Mouse (Mus musculus) monocyte, adult 5-6 weeks (primary cell): ENCODE data around the gene Gm20696. TPM values are rescaled to one million over a fixed set of nuclear protein-coding genes. Genes with fewer than 3 reads are reported as not detected.

ENCODE experiments used
- ATAC-seq: fragments of 153-309, 156-312 bp; replicated peaks from 2 replicates; pipeline ENCODE4 v1.8.0; 2017; ENCODE audit warnings: mild to moderate bottlenecking; ENCODE audit not compliant: low TSS enrichment, insufficient number of reproducible peaks, severe bottlenecking, poor library complexity, low FRiP score
- total RNA-seq: library from RNA; stranded (forward); fragments of 200-1000, 200-491, 200-594 nt; gene quantifications from 3 replicates; pipeline ENCODE4 v1.2.3, GENCODE M21; 2017

The Gm20696 gene
- total RNA-seq, 1 experiment from 2014 or later: 12.8 TPM

GRCm38 (mm10) chr6:99606079-99606478 is 60.5 kb downstream of the Gm20696 start:
- no peak for ATAC-seq

DNA sequence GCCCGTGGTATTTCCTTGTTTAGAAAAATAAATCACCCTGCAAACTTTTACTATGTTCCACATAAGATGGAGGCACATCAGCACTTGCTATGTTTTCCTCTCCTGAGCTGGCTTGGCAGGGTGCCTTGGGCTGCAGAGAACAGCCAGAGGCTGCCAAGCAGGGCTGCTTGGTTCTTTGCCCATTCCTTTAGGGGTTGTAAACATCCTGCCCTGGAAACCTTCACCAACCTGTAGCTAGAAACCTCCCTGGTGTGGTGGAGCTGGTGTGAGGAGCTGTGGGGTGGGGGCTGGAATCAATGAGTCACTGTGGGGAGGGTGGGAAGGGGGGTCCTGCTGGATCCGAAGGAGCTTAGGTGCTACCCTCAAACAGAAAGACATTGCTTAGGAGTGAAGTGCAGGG is 61.8 kb downstream of the Gm20696 start:
- no peak for ATAC-seq

DNA sequence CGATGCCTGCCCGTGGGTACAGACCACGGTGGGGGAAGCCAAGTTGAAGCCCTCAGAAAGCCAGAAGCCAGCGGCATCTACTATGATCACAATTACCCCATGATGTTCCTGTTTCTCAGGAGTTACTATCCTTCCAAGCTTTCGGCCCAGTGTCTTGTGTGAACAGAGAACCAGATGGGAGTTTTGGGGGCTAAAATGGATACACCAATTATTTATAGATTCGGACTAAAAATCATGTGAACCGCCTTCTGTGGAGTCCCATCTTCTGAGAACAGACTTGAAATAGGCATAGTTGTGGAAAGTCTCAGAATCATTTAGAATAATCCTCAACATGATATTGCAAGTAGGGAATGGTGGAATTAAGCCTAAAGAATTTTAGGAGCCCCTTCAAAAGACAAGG is 64.2 kb downstream of the Gm20696 start:
- ATAC-seq: no peak

GRCm38 (mm10) chr6:99600886-99601285 is 65.7 kb downstream of the Gm20696 start:
- no peak for ATAC-seq

DNA sequence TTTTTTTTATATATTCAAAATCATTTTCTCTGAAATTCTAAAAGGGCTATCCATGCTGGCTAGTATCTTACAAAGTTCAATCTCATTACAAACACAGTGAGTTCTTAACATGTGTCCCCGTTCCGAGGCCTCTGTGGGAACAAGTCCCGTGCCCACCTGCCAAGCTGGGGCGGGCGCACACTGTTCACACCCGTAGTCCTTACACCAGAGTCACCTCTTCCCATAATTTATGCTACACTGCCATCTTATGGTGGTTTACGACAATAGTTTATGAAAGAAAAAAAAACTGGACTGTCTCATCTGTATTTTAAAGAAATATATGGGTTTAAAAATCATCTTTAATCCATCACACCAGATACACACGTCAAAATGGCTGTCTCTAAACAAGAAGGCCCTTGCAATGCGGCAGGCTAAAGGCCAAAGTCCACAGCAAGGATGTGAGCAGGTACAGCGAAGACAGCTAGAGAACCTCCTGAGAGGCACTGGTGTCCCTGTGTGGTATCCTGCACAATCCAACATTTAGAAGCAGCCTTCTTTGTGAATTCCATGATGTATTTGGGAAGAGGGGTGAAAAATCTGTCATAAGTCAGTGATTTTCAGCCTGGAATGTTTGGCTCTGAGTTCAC is 66.3 kb downstream of the Gm20696 start:
- ATAC-seq: 0 out of 2 replicates have a peak, but pooled peaks have one; percentile 40

GRCm38 (mm10) chr6:99599651-99600050 is 66.9 kb downstream of the Gm20696 start:
- ATAC-seq: no peak

DNA sequence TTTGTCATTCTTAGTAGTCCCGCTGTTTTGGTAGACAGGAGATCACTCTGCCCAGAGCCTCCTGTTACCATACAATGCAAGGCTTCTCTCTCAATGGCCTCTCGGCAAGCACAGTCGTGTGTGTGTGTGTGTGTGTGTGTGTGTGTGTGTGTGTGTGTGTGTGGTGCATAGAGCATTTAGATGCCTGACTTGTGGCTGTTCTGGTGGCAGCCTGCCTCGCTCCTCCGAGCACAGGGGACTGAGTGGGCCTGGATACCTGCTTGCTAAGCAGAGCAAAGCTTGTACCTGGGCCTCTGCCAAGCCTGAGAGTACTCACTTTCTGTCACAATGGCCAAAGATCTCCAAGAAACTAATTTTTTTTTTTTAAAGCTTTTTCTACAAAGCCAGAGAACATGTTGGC is 67.4 kb downstream of the Gm20696 start:
- no peak for ATAC-seq

DNA sequence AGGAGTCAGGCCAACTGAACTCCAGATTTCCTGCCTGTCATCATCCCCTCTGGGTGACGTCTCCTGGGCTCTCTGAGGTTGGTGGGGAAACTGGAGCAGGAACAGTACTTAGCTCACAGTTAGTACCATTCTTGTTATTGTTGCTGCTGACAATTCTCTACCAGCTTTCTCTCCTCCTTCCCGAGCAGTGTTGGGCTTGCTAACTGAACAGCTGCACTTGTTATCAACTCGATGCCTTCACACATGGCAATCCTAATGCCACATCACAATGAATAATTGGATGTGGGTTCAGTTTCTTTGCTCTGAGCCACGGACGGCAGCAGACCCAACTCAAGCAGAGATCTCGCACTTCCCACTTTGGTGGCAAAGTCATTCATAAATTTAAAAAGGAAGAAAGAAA is 89.6 kb downstream of the Gm20696 start:
- no peak for ATAC-seq

- ATAC-seq: no peak
Measured at GRCm38 (mm10) chr6:99575633-99576032, 91.0 kb downstream of the Gm20696 start.

GRCm38 (mm10) chr6:99573343-99573742 is 93.3 kb downstream of the Gm20696 start:
- no peak for ATAC-seq

- no peak for ATAC-seq
Measured at GRCm38 (mm10) chr6:99572071-99572470, 94.5 kb downstream of the Gm20696 start.

DNA sequence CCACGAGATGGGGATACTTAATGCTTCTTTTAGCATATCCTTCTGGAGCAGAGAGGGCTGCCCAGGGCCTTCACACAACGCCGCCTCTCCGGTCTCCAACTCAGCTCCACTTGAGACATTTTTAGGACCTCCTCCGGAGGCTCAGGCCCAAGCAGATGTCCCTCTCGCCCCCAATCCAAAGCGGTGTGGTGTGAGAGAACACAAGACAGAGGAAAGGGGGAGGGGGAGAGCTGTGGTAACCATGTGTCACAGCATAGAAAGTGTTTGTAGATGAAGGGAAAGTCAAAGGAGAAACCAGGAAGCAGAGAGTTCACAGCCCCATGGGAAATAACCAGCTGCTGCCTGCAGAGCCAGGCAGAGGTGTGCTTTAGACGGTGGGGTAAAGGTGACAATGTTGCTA is 99.7 kb downstream of the Gm20696 start:
- ATAC-seq: no peak

- no peak for ATAC-seq
Measured at GRCm38 (mm10) chr6:99564766-99565165, 101.8 kb downstream of the Gm20696 start.

DNA sequence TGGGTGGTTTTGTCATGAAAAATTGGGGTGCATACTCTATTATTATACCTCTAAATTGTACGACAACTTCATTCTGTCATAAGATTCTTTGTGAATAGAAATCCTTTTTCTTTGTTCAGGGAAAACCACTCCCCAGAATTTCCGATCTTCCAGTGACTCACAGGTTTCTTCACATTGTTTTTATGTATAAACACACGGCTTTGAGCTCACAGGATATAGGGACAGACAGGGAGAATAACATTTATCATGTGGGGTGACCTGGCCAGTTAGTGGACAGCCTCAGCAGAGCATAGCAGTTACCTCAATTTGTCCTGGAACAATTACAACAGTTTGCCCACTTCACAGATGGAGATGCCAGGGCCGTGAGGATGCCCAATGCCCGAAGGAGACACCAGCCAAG is 109.6 kb downstream of the Gm20696 start:
- ATAC-seq: no peak

DNA sequence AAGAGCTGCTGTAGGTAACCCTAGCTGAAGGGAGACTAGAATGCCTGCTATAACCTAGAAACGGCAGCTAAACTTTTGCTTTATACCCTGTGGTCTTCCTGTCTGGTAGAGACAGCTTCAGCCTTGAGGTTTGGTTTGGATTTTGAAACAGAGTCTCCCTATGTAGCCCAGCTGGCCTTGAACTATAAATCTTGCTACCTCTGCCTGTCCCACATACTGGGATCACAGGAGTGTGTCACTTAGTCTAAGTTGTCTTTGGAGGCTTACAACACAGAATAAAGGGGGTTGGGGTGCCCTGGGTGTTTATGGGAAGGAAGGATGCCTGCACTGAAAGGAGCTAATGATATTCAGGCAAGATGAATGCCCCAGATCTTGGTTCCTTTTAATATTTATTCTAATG is 113.8 kb downstream of the Gm20696 start:
- ATAC-seq: no peak

- no peak for ATAC-seq
Measured at GRCm38 (mm10) chr6:99546416-99546815, 120.2 kb downstream of the Gm20696 start.

DNA sequence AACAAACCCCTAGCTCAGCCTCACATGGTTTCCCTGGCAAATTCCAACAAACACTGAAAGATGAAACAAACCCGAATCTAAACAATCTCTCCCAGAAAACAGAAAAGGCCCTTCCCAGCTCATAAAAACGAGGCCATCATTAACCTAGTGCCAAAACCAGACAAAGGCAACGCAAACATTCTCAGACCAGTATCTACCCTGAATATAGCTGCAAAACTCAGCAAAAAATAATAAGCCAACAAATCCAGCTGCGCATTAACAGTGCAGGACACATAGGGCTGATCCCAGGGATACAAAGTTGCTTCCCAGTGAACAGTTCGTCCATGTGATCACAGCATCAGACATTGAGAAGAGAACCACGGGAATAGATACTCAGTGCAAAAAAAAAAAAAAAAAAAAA is 121.2 kb downstream of the Gm20696 start:
- ATAC-seq: no peak

GRCm38 (mm10) chr6:99541105-99541504 is 125.5 kb downstream of the Gm20696 start:
- no peak for ATAC-seq

DNA sequence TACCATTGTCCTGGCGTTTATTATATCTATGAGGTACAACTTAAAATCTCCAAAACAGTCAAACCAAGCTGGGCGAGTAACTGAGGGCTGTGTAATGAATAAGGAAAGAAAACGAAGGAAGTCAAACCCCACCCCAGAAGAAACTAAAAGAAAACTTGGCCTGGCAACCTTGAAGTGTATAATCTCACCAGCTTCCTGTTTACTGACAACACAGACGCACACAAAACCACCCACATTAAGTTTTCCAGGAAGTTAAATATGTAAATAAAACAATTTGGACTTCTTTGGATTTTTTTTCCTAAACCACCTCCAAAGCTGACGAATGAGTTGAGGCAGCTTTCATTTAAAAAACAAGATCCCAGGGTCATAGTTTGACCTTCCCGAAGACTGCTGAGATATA is 125.9 kb downstream of the Gm20696 start:
- ATAC-seq: no peak

DNA sequence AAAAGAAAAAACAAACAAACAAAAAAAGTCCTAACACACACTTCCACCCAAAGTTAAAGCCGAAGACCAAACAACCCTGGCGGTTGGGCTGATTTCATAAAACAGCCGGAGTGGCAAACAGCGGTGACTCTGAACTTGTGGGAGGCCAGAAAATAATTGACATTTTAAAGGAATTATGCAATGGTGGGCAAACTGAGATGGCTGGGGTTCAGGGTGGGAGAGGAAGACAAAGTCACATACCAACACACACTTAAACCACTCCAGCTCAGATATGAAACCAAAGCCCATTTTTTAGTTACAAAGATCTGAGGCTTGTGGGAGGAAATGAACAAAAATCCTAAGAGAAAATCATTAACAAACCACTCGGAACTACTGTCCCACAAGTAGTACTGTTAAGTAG is 126.5 kb downstream of the Gm20696 start:
- ATAC-seq: no peak
